Mouse (Mus musculus): ENCODE results near the gene Agtr1a. TPM values are rescaled to one million over a fixed set of nuclear protein-coding genes. Genes with fewer than 3 reads are reported as not detected.

The Agtr1a gene
- polyA plus RNA-seq, 1 experiment from 2014 or later: 2.5 TPM

DNA sequence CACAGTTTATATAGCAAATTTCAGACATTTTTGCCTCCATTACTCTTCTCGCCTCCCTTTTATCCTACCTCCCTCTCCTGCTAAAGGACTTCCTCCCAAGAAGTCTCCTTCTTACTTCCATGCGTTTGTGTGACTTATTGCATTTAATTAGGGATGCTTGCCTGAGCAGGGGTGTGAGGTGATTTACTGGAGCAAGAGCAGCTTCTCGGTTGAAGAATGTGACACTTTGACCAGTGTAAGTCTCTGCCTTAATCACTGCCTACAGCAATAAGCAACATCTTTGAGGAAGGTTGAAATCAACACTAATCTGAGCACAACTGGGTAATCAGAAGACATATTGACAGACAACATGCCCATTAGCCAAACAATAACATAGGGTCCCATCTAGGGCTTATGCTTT is 67.6 kb downstream of the Agtr1a start:
- Histone ChIP-seq H3K4me2 (ENCODE audit: low read depth, severe bottlenecking) (no peak overlapping the region), H3K27me3 (ENCODE audit: control insufficient read depth, insufficient read depth, low read length) (no peaks in the 10 kb centered on the region), H3K4me3 (ENCODE audit: low read depth, low read length) (no peak overlapping the region), H3K4me1 (ENCODE audit: control insufficient read depth, insufficient read depth, low read length) (no peaks in the 10 kb centered on the region), H3K27ac (replicated peaks; ENCODE audit: low read depth, low read length) (no peak overlapping the region), H3K36me3 (ENCODE audit: control insufficient read depth, insufficient read depth, low read length) (no peaks in the 10 kb centered on the region), H3K9ac (ENCODE audit: low read length) (no peak overlapping the region), H3K9me3 (ENCODE audit: control insufficient read depth, low read length) (no peaks in the 10 kb centered on the region; the same call in 1 of the 2 replicates)
- ATAC-seq (ENCODE audit: insufficient number of reproducible peaks, low FRiP score, low TSS enrichment, low read depth): no peak
- DNase-seq (ENCODE audit: low spot score): no peak
- 29% methylated on average over 3 of the region's 3 CpGs for WGBS

DNA sequence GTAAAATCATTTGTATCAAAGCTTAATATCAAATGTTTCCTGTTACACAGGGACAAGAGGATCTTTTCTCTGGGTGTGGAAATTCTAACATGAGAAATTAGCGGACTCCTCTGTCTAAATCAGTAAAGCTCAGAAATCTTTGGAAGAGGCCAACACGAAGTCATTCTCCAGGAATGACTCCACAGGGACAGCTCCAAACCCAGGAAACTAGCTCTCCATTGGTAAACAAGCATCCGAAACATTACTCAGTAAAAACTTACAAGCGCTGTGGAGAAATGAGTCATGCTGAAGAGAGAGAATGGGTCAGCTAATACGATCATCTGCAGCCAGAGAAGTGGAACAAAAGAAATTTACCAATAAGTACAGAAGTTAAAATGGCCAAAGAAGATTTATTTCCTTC is 82.4 kb downstream of the Agtr1a start:
- ATAC-seq (ENCODE audit: insufficient number of reproducible peaks, low FRiP score, low TSS enrichment, low read depth) (no peak), DNase-seq (ENCODE audit: low spot score) (no peak)
- Histone ChIP-seq H3K4me2 (ENCODE audit: low read depth, severe bottlenecking) (no peak overlapping the region), H3K9ac (ENCODE audit: low read length) (no peak overlapping the region), H3K4me1 (ENCODE audit: control insufficient read depth, insufficient read depth, low read length) (no peaks in the 10 kb centered on the region), H3K4me3 (ENCODE audit: low read depth, low read length) (no peak overlapping the region), H3K9me3 (ENCODE audit: control insufficient read depth, low read length) (no peaks in the 10 kb centered on the region), H3K27me3 (ENCODE audit: control insufficient read depth, insufficient read depth, low read length) (no peaks in the 10 kb centered on the region), H3K27ac (replicated peaks; ENCODE audit: low read depth, low read length) (no peak overlapping the region), H3K36me3 (ENCODE audit: control insufficient read depth, insufficient read depth, low read length) (no peaks in the 10 kb centered on the region)
- WGBS: 77% methylated on average over 5 of the region's 5 CpGs

DNA sequence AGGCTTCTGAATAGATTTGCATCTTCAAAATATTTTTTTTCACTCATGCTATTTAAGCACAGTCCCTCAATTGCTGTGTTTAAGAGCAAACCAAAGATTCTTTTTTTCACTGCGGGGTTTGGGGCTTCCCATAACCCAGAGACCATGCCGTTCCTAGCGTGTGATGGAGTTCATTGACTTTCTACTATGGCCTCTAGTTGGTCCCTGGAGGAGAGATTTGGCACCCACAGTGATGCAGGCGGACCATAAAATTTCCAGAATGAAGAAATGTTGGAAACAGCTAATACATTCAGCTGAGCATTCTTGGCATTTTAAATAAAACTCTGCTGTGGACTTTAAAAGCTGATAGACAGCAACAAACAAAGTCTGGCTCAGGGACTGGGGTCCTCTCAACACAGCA is 90.8 kb downstream of the Agtr1a start:
- H3K4me3 ChIP-seq (ENCODE audit: low read depth, low read length): no peak overlapping the region
- H3K27ac ChIP-seq (replicated peaks; ENCODE audit: low read depth, low read length): no peak overlapping the region
- ATAC-seq (ENCODE audit: insufficient number of reproducible peaks, low FRiP score, low TSS enrichment, low read depth) (no peak), DNase-seq (ENCODE audit: low spot score) (no peak)
- H3K9ac ChIP-seq (ENCODE audit: low read length): no peak overlapping the region
- H3K4me1 ChIP-seq (ENCODE audit: control insufficient read depth, insufficient read depth, low read length): no peaks in the 10 kb centered on the region
- WGBS: 82% methylated on average over 4 of the region's 4 CpGs
- no peaks in the 10 kb centered on the region for H3K9me3 ChIP-seq (ENCODE audit: control insufficient read depth, low read length)
- no peaks in the 10 kb centered on the region for H3K27me3 ChIP-seq (ENCODE audit: control insufficient read depth, insufficient read depth, low read length)
- no peak overlapping the region for H3K4me2 ChIP-seq (ENCODE audit: low read depth, severe bottlenecking)
- H3K36me3 ChIP-seq (ENCODE audit: control insufficient read depth, insufficient read depth, low read length): no peaks in the 10 kb centered on the region

DNA sequence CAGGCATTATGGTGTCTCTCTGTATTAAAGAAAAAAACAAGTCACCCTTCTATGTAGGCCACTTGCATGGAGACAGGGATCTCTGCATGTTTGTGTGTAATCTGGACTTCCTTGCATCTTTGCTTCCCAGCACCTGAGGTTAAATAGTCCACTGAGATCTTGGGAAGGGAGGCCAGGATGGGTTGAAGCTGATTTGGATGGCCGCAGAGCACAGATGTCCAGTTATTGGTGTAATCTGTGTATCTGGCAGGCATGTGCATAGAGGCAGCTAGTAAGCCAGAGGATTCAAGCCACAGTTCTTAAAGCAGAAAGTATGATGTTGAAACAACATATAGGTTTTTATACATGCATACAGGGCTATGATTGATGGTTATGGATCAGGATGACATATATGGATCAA is 91.2 kb downstream of the Agtr1a start:
- Histone ChIP-seq H3K9ac (ENCODE audit: low read length) (no peak overlapping the region), H3K4me2 (ENCODE audit: low read depth, severe bottlenecking) (no peak overlapping the region), H3K4me3 (ENCODE audit: low read depth, low read length) (no peak overlapping the region), H3K9me3 (ENCODE audit: control insufficient read depth, low read length) (no peaks in the 10 kb centered on the region), H3K36me3 (ENCODE audit: control insufficient read depth, insufficient read depth, low read length) (no peaks in the 10 kb centered on the region), H3K4me1 (ENCODE audit: control insufficient read depth, insufficient read depth, low read length) (no peaks in the 10 kb centered on the region), H3K27me3 (ENCODE audit: control insufficient read depth, insufficient read depth, low read length) (no peaks in the 10 kb centered on the region), H3K27ac (replicated peaks; ENCODE audit: low read depth, low read length) (no peak overlapping the region)
- no peak for DNase-seq (ENCODE audit: low spot score)
- ATAC-seq (ENCODE audit: insufficient number of reproducible peaks, low FRiP score, low TSS enrichment, low read depth): no peak
- WGBS: 97% methylated on average over 1 of the region's 1 CpGs

Other genes with a start within 250 kb of the Agtr1a start
- gene Mboat1, start 200.0 kb upstream of the Agtr1a start, polyA plus RNA-seq (2014; fragmentation: Nextera tagmentation; extraction: Ambion mirVana): 4.4 and 5.4 TPM in 2 replicates
- 219 and 235 TPM in 2 replicates for gene Uqcrfs1, start 208.9 kb downstream of the Agtr1a start, polyA plus RNA-seq (2014; fragmentation: Nextera tagmentation; extraction: Ambion mirVana)